ENCODE assay signal across 12 mouse cellular contexts in the genomic region with DNA sequence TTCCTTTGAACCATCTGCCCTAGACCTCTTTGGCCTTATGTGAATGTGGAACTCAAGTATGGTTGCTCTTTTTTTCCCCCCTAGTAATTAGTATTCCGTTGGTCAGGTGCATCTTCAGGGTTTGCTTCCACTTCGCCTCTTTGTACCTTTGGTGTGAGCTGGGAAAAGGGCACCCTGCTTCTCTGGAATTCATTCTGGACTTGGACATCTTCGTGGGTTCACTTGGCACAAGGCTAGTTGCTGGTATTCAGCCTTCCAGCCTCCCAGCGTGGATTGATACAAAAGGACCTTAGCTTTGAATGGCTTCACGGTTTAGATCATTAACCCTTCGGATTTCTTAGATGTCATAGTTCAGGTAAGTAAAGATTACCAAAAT. TPM values are rescaled to one million over a fixed set of nuclear protein-coding genes. Genes with fewer than 3 reads are reported as not detected.
DNase-seq lines count a peak whose midpoint lies in the region; ATAC-seq and TF ChIP-seq lines count a peak whose summit lies in the region.
"Had no signal": no experiment of that assay in that cellular context is flagged by ENCODE, and none has a peak within 500 bp of the region (broad histone marks: within the 10 kb centered on the region; RNA-seq: fewer than 3 reads in every experiment).

No protein-coding gene starts in this region.

- H3K27ac ChIP-seq in intestine, embryonic 14.5 days (ENCODE audit: low read depth): no peak overlapping the region
- no peak overlapping the region for H3K27ac ChIP-seq in intestine, postnatal 0 days (ENCODE audit: low read depth, low read length)
- H3K27ac ChIP-seq in hindbrain, embryonic 10.5 days: peak overlapping the region; percentile 86; the same call in 1 of the 2 replicates
- H3K27ac ChIP-seq in midbrain, embryonic 14.5 days (replicated peaks; ENCODE audit: low read depth, low read length): peak overlapping the region; percentile 87
- H3K27ac ChIP-seq in lung, postnatal 0 days (ENCODE audit: low read length): no peak overlapping the region
- H3K27ac ChIP-seq: gastrocnemius, adult 2 months; macrophage had no signal

- H3K4me2 ChIP-seq in intestine, embryonic 14.5 days (ENCODE audit: low read length): peak overlapping the region; percentile 82
- no peak overlapping the region for H3K4me2 ChIP-seq in intestine, postnatal 0 days (replicated peaks; ENCODE audit: low read depth)
- H3K4me2 ChIP-seq in midbrain, embryonic 14.5 days (ENCODE audit: low read length): peak overlapping the region; percentile 84
- no peak overlapping the region for H3K4me2 ChIP-seq in lung, postnatal 0 days (replicated peaks; ENCODE audit: low read depth, low read length)

- H3K36me3 ChIP-seq in intestine, embryonic 14.5 days (ENCODE audit: control insufficient read depth, insufficient read depth, low read length): no peaks in the 10 kb centered on the region
- H3K36me3 ChIP-seq in intestine, postnatal 0 days (ENCODE audit: control insufficient read depth, insufficient read depth): no peaks in the 10 kb centered on the region
- no peaks in the 10 kb centered on the region for H3K36me3 ChIP-seq in hindbrain, embryonic 10.5 days
- H3K36me3 ChIP-seq in midbrain, embryonic 14.5 days (ENCODE audit: control insufficient read depth, insufficient read depth, low read length): no peaks in the 10 kb centered on the region
- no peaks in the 10 kb centered on the region for H3K36me3 ChIP-seq in lung, postnatal 0 days (ENCODE audit: insufficient read depth, low read length)

- H3K9me3 ChIP-seq in intestine, embryonic 14.5 days (ENCODE audit: control insufficient read depth, low read length): no peaks in the 10 kb centered on the region
- H3K9me3 ChIP-seq in intestine, postnatal 0 days (ENCODE audit: control insufficient read depth): no peaks in the 10 kb centered on the region
- H3K9me3 ChIP-seq in hindbrain, embryonic 10.5 days: no peaks in the 10 kb centered on the region
- H3K9me3 ChIP-seq in midbrain, embryonic 14.5 days (ENCODE audit: control insufficient read depth, low read length): no peaks in the 10 kb centered on the region
- no peaks in the 10 kb centered on the region for H3K9me3 ChIP-seq in lung, postnatal 0 days (ENCODE audit: low read length)

- DNase-seq in intestine, embryonic 14.5 days (ENCODE audit: low spot score): no peak
- DNase-seq in cerebellum, adult 9-10 months: peak; percentile 89
- no peak for DNase-seq in hindbrain, embryonic 10.5 days (ENCODE audit: low spot score)
- DNase-seq in midbrain, embryonic 14.5 days: no peak
- no peak for DNase-seq in urinary bladder, postnatal 10 days (ENCODE audit: low spot score)
- no peak for DNase-seq in urinary bladder, postnatal 36 days (ENCODE audit: low spot score in 2 of 2)
- DNase-seq in lung, postnatal 0 days (ENCODE audit: low spot score): no peak
- DNase-seq: gastrocnemius, adult 2 months had no signal

- peaks cover 18% of the 10 kb centered on the region for H3K27me3 ChIP-seq in intestine, embryonic 14.5 days (replicated peaks; ENCODE audit: control insufficient read depth, insufficient read depth, low read length)
- H3K27me3 ChIP-seq in intestine, postnatal 0 days (replicated peaks; ENCODE audit: control insufficient read depth, insufficient read depth, low read length): 0 out of 2 replicates have a peak, but pooled peaks cover 5% of the 10 kb centered on the region
- peaks cover 9% of the 10 kb centered on the region; the same call in 1 of the 2 replicates for H3K27me3 ChIP-seq in hindbrain, embryonic 10.5 days (ENCODE audit: insufficient read depth, poor library complexity, severe bottlenecking)
- H3K27me3 ChIP-seq in midbrain, embryonic 14.5 days (ENCODE audit: control insufficient read depth, insufficient read depth, low read length): no peaks in the 10 kb centered on the region
- H3K27me3 ChIP-seq in lung, postnatal 0 days (replicated peaks; ENCODE audit: insufficient read depth, low read length): no peaks in the 10 kb centered on the region
- H3K27me3 ChIP-seq: CH12.LX had no signal

- no peaks in the 10 kb centered on the region; the same call in 1 of the 2 replicates for H3K4me1 ChIP-seq in intestine, embryonic 14.5 days (replicated peaks; ENCODE audit: control insufficient read depth, insufficient read depth, low read length)
- H3K4me1 ChIP-seq in intestine, postnatal 0 days (replicated peaks; ENCODE audit: control insufficient read depth, insufficient read depth, low read length): no peaks in the 10 kb centered on the region
- H3K4me1 ChIP-seq in hindbrain, embryonic 10.5 days (replicated peaks): peaks cover 30% of the 10 kb centered on the region
- H3K4me1 ChIP-seq in midbrain, embryonic 14.5 days (ENCODE audit: control insufficient read depth, insufficient read depth, low read length): peaks cover 9% of the 10 kb centered on the region; the same call in 1 of the 2 replicates
- H3K4me1 ChIP-seq in lung, postnatal 0 days (ENCODE audit: insufficient read depth, low read depth, low read length): no peaks in the 10 kb centered on the region

- no peak overlapping the region for H3K4me3 ChIP-seq in intestine, embryonic 14.5 days (ENCODE audit: low read depth, low read length)
- H3K4me3 ChIP-seq in intestine, postnatal 0 days (ENCODE audit: low read depth, low read length): no peak overlapping the region
- peak overlapping the region; percentile 73 for H3K4me3 ChIP-seq in hindbrain, embryonic 10.5 days
- peak overlapping the region; percentile 69 for H3K4me3 ChIP-seq in midbrain, embryonic 14.5 days (replicated peaks; ENCODE audit: low read depth, low read length)
- H3K4me3 ChIP-seq in lung, postnatal 0 days (ENCODE audit: low read depth, low read length): no peak overlapping the region

- TF ChIP-seq EP300 in lung, postnatal 0 days (IDR thresholded peaks at IDR 0.05): no peak

- no peak for TF ChIP-seq CTCF in intestine, postnatal 0 days (IDR thresholded peaks at IDR 0.05; ENCODE audit: low read depth)
- no peak for TF ChIP-seq CTCF in lung, postnatal 0 days (IDR thresholded peaks at IDR 0.05)

- WGBS in intestine, embryonic 14.5 days: 31% methylated on average over 6 of the region's 6 CpGs
- 28% methylated on average over 6 of the region's 6 CpGs for WGBS in intestine, postnatal 0 days
- 15% methylated on average over 6 of the region's 6 CpGs for WGBS in hindbrain, embryonic 10.5 days
- WGBS in midbrain, embryonic 14.5 days: 8% methylated on average over 6 of the region's 6 CpGs
- 14% methylated on average over 6 of the region's 6 CpGs for WGBS in lung, postnatal 0 days

- H3K9ac ChIP-seq in intestine, embryonic 14.5 days (ENCODE audit: low read length): no peak overlapping the region
- H3K9ac ChIP-seq in intestine, postnatal 0 days (ENCODE audit: low read depth, low read length): no peak overlapping the region
- peak overlapping the region; percentile 78 for H3K9ac ChIP-seq in midbrain, embryonic 14.5 days (replicated peaks; ENCODE audit: low read length)
- no peak overlapping the region for H3K9ac ChIP-seq in lung, postnatal 0 days (replicated peaks; ENCODE audit: low read depth)

- no peak for ATAC-seq in intestine, embryonic 14.5 days (replicated peaks; ENCODE audit: low FRiP score, low TSS enrichment, low read depth)
- ATAC-seq in intestine, postnatal 0 days: no peak
- no peak for ATAC-seq in midbrain, embryonic 14.5 days (ENCODE audit: low FRiP score, low TSS enrichment)
- ATAC-seq in lung, postnatal 0 days: no peak

RNA-seq across cellular contexts. Expression of a gene that starts 1.3 kb away (rescaled TPM):
- polyA plus RNA-seq in intestine, embryonic 14.5 days (2014; fragmentation: Nextera tagmentation; extraction: Ambion mirVana): 0.51 and 0.89 TPM in 2 replicates
- 0.10 and 0.18 TPM in 2 replicates for polyA plus RNA-seq in intestine, postnatal 0 days (2015; fragmentation: Nextera tagmentation; extraction: Ambion mirVana)
- polyA plus RNA-seq in hindbrain, embryonic 10.5 days (2016; fragmentation: Nextera tagmentation; extraction: Ambion mirVana): 1.9 and 2.0 TPM in 2 replicates
- 18.0 and 22.5 TPM in 2 replicates for polyA plus RNA-seq in midbrain, embryonic 14.5 days (2014; fragmentation: Nextera tagmentation; extraction: Ambion mirVana)
- not detected in 2 replicates for polyA plus RNA-seq in lung, postnatal 0 days (2015; fragmentation: Nextera tagmentation; extraction: Ambion mirVana)
- polyA plus RNA-seq: macrophage; small intestine, adult 2 months had no signal

Comparison
In these comparisons a context has a peak if more than half of its experiments do, and no peak if none do; other contexts are left out.
1. H3K4me2 ChIP-seq: peak in intestine, embryonic 14.5 days (single experiment) and midbrain, embryonic 14.5 days (single experiment); none in intestine, postnatal 0 days (single experiment) and lung, postnatal 0 days (single experiment).
2. H3K27ac ChIP-seq: peak in hindbrain, embryonic 10.5 days (single experiment) and midbrain, embryonic 14.5 days (single experiment); none in intestine, embryonic 14.5 days (single experiment), intestine, postnatal 0 days (single experiment) and lung, postnatal 0 days (single experiment).
3. H3K4me3 ChIP-seq: peak in hindbrain, embryonic 10.5 days (single experiment) and midbrain, embryonic 14.5 days (single experiment); none in intestine, embryonic 14.5 days (single experiment), intestine, postnatal 0 days (single experiment) and lung, postnatal 0 days (single experiment).